Mouse (Mus musculus) left cerebral cortex, adult 8-10 months (tissue): Measurements from ENCODE around the gene Mrpl45. TPM values are rescaled to one million over a fixed set of nuclear protein-coding genes. Genes with fewer than 3 reads are reported as not detected.
"Not testable (repeated sequence)": the region's sequence is repeated elsewhere in the genome, so short reads cannot be mapped to it uniquely, and the experiment has no call there.

Experiments
- DNase-seq, 2 experiments: peaks; one replicate each; pipeline ENCODE4 v3.0.0; 2022; ENCODE audit warnings: low spot score in 2 of 2
- total RNA-seq, 4 experiments: library from RNA; stranded (reverse); gene quantifications; 2 replicates each; pipeline ENCODE4 v1.2.4; 2022

The Mrpl45 gene
- total RNA-seq, 4 experiments from 2014 or later, result 22.5 to 27.2 (median 24.9) TPM

DNA sequence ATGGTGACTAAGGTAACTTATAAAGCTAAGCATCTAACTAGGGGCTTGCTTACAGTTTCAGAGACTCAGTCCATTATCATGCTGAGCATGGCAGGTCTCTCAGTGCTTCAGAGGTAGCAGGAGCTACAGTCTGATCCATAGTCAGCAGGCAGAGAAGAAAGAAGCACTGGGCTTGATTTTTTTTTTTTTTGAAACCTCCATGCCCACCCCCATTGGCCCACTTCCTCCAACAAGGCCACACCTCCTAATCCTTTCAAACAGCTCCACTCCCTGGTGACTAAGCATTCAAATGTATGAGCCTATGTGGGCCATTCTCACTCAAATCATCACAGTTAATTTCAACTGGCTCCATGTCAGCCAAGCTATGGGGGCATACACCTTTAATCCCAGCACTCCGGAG, 22.8 kb upstream of the Mrpl45 start:
- DNase-seq, result no peak

GRCm38 (mm10) chr11:97296542-97296941, 19.0 kb upstream of the Mrpl45 start:
- DNase-seq, result no peak

GRCm38 (mm10) chr11:97299939-97300338, 15.6 kb upstream of the Mrpl45 start:
- DNase-seq, result no peak

DNA sequence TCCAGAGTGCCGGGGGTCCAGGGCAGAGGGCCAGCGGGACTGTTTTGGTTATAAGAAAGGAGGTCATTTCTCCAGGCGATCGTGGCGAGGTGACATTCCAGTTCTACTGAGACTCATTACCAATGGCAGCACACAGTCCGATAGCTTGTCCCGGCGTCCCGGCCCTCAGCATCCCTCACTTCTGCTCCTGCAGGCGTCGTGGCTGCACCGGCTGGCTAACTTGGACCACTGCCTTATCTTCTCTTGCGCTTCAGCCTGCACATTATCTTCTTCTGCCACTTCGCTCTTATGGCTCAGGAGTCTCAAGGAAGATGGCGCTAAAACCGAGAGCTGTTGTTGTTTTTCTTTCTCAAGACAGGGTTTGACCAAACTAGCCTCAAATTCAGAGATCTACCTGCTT, 14.1 kb upstream of the Mrpl45 start:
- DNase-seq, result no peak

GRCm38 (mm10) chr11:97302231-97302781, 13.2 kb upstream of the Mrpl45 start:
- no peak for DNase-seq

DNA sequence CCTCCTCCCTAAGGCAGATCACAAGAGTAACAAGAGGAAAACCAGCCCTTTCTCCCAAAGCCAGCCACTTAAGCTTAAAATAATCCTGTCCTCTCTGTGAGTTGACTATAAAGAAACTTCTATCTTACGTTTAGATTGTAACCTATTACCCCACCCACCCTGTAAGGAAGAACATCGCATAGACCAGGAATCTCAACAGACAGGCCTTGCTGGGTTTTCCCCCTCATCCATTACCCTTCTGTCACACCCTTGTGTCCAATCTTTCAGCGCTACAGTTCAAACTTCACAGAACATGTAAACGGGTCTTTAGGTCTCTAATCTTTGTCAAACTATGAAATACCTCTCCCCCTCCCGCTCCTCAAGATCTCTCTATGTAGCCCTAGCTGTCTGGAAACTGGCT, 10.9 kb upstream of the Mrpl45 start:
- DNase-seq, result no peak

DNA sequence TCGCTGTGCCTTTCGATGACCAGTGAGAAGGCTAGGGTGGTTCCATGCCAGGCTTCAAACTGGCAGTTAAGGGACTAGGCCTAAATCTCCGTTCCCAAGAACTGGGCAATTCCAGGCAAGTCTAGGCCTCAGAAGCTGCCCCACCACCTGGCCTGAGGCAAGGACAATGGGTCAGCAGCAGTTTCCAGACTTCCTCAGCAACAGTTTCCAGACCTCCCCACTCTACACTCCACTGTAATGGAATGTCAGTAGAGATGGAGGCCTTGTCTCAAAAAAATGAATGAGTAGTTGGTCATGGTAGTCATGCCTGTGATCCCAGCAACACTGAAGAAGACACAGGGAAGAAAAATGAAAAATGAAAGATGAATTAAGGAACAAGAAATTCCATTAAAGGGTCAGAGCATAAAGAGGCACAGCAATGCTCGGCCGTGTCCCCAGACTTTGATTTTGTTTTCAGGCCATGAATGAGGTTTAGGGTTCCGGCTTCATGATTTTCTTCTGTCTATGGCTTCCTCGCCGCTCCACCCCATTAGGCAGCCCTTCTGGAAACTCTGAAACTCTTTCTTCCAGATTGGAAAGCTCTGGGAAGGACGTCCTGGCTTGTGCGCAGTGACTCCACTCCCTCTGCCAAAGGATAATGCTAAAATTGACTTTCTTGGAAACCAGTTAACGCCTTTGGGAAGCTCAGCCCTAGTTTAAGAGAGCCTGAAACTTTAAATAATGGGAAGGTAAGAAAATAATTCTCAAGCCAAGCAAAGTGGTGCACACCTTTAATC, 8.0 kb upstream of the Mrpl45 start:
- no peak for DNase-seq

DNA sequence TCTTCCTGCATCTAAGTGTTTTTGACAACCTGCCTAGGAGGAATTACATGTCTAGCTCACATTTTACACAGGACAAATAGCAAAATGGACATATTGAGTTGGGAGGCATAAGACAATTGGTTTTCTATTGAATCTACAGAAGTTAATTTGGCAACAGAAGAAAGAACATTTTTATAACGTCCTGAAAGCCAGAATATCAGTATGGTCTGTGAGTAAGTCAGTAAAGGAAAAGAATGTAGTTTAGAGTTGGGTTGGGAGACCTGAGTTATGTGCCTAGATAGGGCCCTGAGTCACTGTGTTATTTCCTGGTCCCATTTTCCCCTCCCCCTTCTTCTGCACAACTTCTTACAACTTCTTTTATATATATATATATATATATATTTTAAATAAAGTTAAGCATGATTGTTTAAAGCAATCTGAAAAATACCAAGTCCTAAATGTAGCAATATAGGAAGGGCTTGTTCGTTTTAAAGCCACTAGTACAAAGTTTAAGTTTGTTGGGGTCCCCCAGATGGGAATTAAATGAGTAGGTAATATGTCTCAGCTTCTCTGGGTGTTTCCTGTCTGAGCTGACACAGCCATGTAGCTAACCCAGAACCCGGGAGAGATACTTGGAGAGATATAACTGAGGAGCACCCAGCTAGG, 6.6 kb upstream of the Mrpl45 start:
- DNase-seq, result no peak

DNA sequence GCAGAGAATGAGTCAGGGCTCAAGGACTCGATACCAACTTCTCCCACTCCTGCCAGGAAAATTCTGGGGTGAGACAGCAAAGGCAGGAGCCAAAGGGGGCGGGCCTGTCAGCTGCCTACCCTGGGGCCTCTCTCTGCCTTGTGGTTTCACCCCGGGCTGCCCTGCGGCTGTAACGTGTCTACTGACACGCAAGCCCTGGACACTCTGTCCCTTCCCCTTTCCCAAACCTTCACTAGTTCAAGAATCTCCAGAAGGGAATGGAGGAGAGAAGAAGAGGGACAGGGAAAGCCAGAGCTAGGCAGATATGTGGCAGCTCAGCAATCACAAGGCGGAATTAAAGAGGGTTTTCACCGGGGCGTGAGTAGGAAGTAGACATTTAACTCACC, 6.1 kb upstream of the Mrpl45 start:
- DNase-seq, result peak in 1 of 2 experiments; percentile 50

- DNase-seq, result peak; percentile 42 to 64
Observed at GRCm38 (mm10) chr11:97309911-97310571, 5.5 kb upstream of the Mrpl45 start.

DNA sequence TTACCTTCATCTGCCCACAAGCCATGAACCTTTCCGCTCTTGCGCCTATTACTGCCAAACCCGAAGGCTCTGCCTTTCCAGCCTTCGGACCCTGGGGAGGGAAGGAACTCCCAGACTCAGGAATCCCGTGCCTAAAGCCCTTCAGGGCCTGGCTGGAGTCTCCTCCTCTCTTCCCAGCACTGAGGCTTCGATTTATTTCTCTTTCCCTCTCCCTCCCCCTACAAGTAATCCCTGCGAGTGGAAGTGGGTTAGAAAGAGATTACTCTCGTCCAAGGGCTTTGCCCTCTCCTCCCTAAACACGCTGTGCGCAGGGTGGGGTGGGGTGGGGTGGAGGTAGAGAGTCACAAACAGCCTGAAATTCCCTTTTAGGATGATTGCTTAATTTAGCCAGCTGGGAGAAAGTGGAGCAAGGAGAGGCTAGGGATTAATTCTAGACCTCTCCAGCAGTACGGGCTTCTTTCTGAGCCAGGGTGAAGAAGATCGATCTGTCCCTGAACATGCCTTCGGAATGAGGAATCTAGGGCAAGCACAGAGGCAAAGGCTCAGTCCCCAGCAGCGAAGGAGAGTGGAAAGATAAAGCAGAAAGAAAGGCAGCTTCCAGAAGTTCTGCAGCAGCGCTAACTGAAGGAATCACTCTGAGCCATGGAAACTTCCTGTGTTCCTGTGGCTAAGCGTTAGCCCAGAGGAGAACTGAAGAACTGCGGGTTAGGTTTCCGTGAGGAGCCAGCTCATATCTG, 4.5 kb upstream of the Mrpl45 start:
- no peak for DNase-seq

DNA sequence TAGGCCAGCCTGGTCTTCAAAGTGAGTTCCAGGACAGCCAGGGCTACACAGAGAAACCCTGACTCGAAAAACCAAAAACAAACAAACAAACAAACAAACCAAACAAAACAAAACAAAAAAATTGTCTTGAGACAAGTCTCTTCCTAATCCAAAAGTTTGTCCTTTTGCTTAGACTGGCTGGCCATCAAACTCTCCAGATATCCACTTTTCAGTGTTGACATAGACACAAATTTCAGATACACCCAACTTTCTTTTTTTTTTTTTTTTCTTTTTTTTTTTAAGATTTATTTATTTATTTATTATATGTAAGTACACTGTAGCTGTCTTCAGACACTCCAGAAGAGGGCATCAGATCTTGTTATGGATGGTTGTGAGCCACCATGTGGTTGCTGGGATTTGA, 2.6 kb upstream of the Mrpl45 start:
- DNase-seq, result not testable (repeated sequence)

GRCm38 (mm10) chr11:97314110-97314509, 1.4 kb upstream of the Mrpl45 start:
- DNase-seq, result no peak

DNA sequence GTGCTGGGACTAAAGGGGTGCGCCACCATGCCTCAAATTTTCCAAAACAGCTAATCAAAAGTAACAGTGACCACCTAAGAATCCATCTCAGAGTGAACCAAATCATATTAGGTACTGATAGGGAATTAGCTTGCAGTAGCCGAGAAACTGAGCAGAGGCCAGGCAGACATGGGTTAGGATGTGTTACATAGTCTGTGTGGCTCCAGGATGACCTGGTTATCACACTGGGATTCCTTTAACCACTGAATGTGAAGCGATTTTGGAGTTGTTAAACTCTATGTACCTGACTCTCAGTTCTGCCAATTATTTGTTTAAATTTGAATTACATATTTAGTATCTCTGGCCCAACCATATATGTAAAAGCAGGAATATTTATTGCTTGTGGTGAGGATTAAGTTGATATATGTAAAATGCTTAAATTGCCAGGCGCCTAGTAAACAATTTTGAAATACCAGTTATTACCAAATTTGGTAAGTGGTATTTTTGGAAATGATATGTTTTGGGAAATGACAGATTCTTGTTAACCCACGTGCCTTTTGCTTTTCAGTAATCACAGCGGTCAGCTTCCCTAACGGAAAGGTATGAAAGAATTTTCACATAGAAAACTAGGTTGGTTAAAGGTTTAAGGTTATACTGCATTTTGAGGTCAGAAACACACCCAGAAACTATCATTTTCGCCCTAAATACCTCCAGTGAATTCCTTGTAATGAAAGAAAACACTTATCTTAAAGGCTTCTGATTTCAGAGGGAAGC, 589 bp upstream of the Mrpl45 start:
- no peak for DNase-seq

DNA sequence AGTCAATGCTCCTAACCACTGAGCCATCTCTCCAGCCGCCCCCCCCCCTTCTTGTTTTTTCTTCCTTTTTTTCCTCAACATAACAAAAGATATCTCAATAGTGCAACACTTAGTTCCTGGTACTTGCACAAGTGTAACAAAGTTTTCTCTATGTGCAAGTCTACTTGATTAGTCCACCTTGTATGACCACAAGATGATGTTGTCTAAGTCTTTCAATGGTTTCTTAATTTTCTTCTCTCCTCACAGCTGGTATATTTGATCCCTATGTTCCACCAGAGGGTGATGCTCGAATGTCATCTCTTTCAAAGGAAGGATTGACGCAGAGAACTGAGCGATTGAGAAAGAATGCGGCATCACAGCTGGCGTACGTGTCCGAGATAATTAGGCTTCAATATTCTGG, 5.7 kb downstream of the Mrpl45 start:
- no peak for DNase-seq

DNA sequence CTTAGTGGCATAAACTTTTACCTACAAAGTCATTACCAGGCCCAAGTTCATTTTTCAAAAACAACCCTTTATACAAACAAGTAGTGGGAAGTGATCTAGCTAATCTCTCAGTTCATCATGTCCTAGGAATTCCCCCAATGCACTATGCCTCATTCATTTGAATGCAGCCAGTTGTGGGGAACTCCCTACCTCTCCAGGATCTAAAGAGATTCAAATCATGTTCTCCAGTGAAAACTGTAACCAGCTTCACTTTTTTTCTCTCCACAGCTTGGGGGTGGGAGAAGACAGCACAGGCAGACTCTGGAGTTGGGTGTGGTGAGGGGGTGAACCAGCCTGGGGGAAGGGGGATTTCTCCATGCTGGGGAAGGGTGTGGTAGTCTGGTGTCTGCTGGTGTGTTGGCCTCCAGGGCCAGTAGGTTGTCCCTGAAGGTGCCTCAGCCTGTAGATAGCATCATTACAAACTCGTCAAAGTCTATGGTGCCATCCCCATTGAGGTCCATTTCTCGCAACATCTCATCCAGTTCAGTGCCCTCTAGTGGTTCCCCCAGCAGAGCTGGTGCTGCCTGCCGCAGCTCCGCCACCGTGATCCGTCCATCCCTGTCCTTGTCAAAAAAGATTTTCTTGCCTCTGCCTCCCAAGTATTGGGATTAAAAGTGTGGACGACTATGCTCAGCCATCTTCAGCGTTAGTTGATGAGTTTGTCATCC, 6.5 kb downstream of the Mrpl45 start:
- not testable (repeated sequence) for DNase-seq

- DNase-seq, result no peak
Observed at GRCm38 (mm10) chr11:97325224-97325623, 9.7 kb downstream of the Mrpl45 start.

DNA sequence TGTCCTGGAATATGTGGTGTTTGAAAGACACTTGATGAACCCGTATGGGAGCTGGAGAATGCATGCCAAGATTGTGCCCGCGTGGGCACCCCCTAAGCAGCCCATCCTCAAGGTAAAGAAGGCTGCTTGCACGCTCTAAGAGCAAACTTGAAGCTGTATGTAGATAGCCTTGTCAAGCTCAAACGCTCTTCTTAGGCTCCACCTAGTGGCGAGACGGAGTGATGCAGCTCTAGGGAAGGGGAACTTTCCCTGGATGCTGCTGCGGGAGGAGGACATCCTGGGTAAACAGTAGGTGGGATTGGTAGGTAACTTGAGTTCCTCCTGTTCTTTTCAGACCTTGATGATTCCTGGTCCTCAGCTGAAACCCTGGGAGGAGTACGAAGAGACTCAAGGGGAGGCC, 12.6 kb downstream of the Mrpl45 start:
- peak in 1 of 2 experiments; percentile 52 for DNase-seq

- DNase-seq, result no peak
Observed at GRCm38 (mm10) chr11:97330315-97330714, 14.8 kb downstream of the Mrpl45 start.
